Mouse (Mus musculus) forebrain, embryonic 12.5 days (tissue): Measurements from ENCODE around the gene Cyp4a29. TPM values are rescaled to one million over a fixed set of nuclear protein-coding genes. Genes with fewer than 3 reads are reported as not detected.
A peak's percentile ranks its signal among the peaks of the same experiment; 100 is the strongest.
"Not testable (repeated sequence)": the region's sequence is repeated elsewhere in the genome, so short reads cannot be mapped to it uniquely, and the experiment has no call there.

Source experiments
- ATAC-seq: fragments of 200-750 bp; cut with Nextera tagmentation; 2 replicates; pipeline ENCODE4 v1.8.0; 2017; ENCODE audit warnings: moderate TSS enrichment; ENCODE audit not compliant: low FRiP score
- H3K27ac ChIP-seq: fragments of 300-500 bp; sonication (generic); 2 replicates; pipeline ENCODE4 v1.5.1; 2016; ENCODE audit warnings: mild to moderate bottlenecking
- H3K27me3 ChIP-seq: fragments of 300-500 bp; sonication (generic); 2 replicates; pipeline ENCODE4 v1.6.1; 2016; ENCODE audit warnings: mild to moderate bottlenecking
- H3K36me3 ChIP-seq: fragments of 300-500 bp; sonication (generic); replicated peaks from 2 replicates; pipeline ENCODE4 v1.6.1; 2016; ENCODE audit warnings: mild to moderate bottlenecking
- H3K4me1 ChIP-seq: fragments of 300-500 bp; sonication (generic); 2 replicates; pipeline ENCODE4 v1.6.1; 2016
- H3K4me2 ChIP-seq: fragments of 300-500 bp; sonication (generic); 2 replicates; pipeline ENCODE4 v1.6.1; 2016; ENCODE audit warnings: mild to moderate bottlenecking, moderate library complexity
- H3K4me3 ChIP-seq: fragments of 300-500 bp; sonication (generic); replicated peaks from 2 replicates; pipeline ENCODE4 v1.5.1; 2016; ENCODE audit warnings: mild to moderate bottlenecking
- H3K9ac ChIP-seq: fragments of 300-500 bp; sonication (generic); 2 replicates; pipeline ENCODE4 v1.6.1; 2016; ENCODE audit warnings: mild to moderate bottlenecking
- H3K9me3 ChIP-seq: fragments of 300-500 bp; sonication (generic); 2 replicates; pipeline ENCODE4 v1.6.1; 2016
- WGBS: fragments of 180-500 bp; shearing (Covaris S2); methylation state at CpG from one replicate; pipeline ENCODE4 v1.1.7; 2016; 5-methylcytosine and 5-hydroxymethylcytosine counted together
- polyA plus RNA-seq: library from polyadenylated mRNA; unstranded; fragments of >200 nt; fragmentation: Nextera tagmentation; extraction: Ambion mirVana; gene quantifications from 2 replicates; pipeline ENCODE4 v1.2.1, GENCODE M21; 2016

Cyp4a29 gene
- polyA plus RNA-seq, result not detected in 2 replicates

GRCm38 (mm10) chr4:115241784-115242183 lies at the start of gene Cyp4a29:
Gene Cyp4a29, plus strand, starts transcription at chr4:115242084.
- ATAC-seq, result no peak
- no peak within 1 kb of the TSS for H3K9ac ChIP-seq
- no peaks in the 10 kb centered on the region for H3K4me1 ChIP-seq

DNA sequence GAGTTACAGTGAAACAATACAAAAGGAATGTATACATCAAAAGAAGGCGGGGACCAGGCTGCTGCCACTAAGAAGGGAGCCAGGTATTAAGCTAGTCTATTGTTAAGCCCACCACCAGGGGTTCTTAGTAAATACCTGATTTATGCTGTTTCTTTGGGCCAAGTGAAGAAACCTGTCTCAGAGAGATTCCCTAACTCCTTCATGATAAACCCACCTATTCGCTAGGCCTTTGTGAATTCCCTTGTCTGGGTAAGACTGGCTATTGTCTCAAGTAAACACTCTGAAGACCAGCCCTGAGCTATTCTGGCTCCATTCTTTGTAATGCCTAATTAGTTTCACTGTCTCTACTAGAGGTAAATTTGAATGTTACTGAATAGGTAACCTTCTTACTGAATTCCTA lies 9.0 kb upstream of the Cyp4a29 start:
- H3K4me2 ChIP-seq, H3K27me3 ChIP-seq, H3K4me1 ChIP-seq, H3K9ac ChIP-seq, H3K4me3 ChIP-seq, ATAC-seq, H3K9me3 ChIP-seq, H3K27ac ChIP-seq, H3K36me3 ChIP-seq: not testable (repeated sequence)
- WGBS, result 86% methylated on average over 2 of the region's 2 CpGs

More at GRCm38 (mm10) chr4:115241784-115242183, at the start of gene Cyp4a29:
- Histone ChIP-seq H3K4me3 (no peak within 1 kb of the TSS), H3K4me2 (no peak within 1 kb of the TSS), H3K9me3 (no peaks in the 10 kb centered on the region), H3K36me3 (no peaks in the 10 kb centered on the region), H3K27me3 (no peaks in the 10 kb centered on the region), H3K27ac (no peak within 1 kb of the TSS)
- 81% methylated on average over 3 of the region's 3 CpGs for WGBS

- H3K36me3 ChIP-seq, result no peaks in the 10 kb centered on the region
- ATAC-seq, result no peak
- peaks cover 2% of the 10 kb centered on the region; the same call in 1 of the 2 replicates for H3K9me3 ChIP-seq
- H3K4me3 ChIP-seq, result no peak overlapping the region
- no peaks in the 10 kb centered on the region for H3K27me3 ChIP-seq
- H3K4me2 ChIP-seq, result no peak overlapping the region
- no peak overlapping the region for H3K27ac ChIP-seq
- 80% methylated on average over 1 of the region's 1 CpGs for WGBS
- no peaks in the 10 kb centered on the region for H3K4me1 ChIP-seq
- H3K9ac ChIP-seq, result no peak overlapping the region
Observed at GRCm38 (mm10) chr4:115236462-115237096, 5.3 kb upstream of the Cyp4a29 start.

- not testable (repeated sequence) for H3K9me3 ChIP-seq, H3K27ac ChIP-seq, ATAC-seq, H3K9ac ChIP-seq, H3K4me1 ChIP-seq, H3K4me3 ChIP-seq, H3K4me2 ChIP-seq, H3K27me3 ChIP-seq, H3K36me3 ChIP-seq
- 89% methylated on average over 3 of the region's 4 CpGs for WGBS
Observed at GRCm38 (mm10) chr4:115264687-115265569, 23.0 kb downstream of the Cyp4a29 start.

DNA sequence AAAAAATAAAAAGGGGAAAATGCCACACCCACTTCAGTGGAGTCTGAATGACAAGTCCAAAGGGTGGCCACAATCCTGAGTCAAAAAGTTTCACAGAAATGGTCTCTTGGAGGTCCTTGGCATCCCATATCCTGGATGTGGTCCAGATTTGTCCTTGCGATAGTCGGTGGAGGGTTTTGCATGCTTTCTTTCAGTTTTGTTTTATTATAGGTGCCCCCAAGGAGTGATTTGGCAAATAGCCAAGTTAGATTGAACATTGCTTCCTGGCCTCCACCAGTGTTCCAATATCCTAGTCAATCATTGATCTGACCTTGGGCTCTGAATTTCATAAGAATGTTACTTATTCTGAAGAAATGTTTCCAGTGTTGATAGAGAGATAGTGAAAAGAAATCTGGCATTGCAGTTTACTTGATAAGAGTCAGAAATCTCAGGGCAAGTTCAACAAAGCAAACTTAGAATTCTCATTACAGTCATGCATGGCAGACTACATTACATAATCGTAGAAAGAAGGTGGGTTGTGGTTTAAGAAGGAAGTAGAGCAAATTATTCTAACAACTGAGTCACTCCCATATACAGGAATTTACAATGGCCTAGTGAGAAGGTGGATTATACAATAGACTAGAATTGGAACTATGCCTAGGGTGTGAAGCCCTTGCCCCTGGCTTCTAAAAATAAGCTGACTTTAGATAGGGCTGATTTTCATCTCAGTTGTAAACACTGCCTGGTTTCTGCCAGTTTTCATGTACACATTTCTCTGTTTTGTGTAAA lies 36.5 kb downstream of the Cyp4a29 start:
- H3K27me3 ChIP-seq, H3K36me3 ChIP-seq, H3K9me3 ChIP-seq, H3K4me1 ChIP-seq, H3K9ac ChIP-seq, ATAC-seq, H3K4me3 ChIP-seq, H3K27ac ChIP-seq, H3K4me2 ChIP-seq: not testable (repeated sequence)
- 96% methylated on average over 2 of the region's 3 CpGs for WGBS

- H3K4me3 ChIP-seq, result peak overlapping the region; percentile 38
- no peaks in the 10 kb centered on the region for H3K27me3 ChIP-seq
- H3K27ac ChIP-seq, result no peak overlapping the region
- H3K4me2 ChIP-seq, result peak overlapping the region; percentile 63
- H3K4me1 ChIP-seq, result peaks cover 6% of the 10 kb centered on the region
- no peak for ATAC-seq
- no peaks in the 10 kb centered on the region for H3K9me3 ChIP-seq
- 0 out of 2 replicates have a peak overlapping the region, but pooled peaks have one; percentile 27 for H3K9ac ChIP-seq
- H3K36me3 ChIP-seq, result no peaks in the 10 kb centered on the region
Observed at GRCm38 (mm10) chr4:115280342-115280741, 38.5 kb downstream of the Cyp4a29 start.

DNA sequence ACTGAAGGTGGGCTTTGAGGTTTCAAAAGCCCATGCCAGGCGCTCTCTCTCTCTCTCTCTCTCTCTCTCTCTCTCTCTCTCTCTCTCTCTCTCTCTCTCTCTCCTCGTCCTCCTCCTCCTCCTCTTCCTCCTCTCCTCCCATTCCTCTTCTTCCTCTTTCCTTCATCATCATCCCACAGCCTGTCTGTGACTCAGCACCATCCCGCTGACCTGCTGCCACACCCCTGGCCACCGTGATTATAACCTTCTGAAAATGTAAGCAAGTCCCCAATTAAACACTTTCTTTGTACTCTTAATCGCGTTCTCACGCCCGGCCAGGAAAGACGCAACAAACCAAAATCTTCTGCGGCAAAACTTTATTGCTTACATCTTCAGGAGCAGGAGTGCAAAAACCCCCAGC lies 38.9 kb downstream of the Cyp4a29 start:
- not testable (repeated sequence) for H3K4me1 ChIP-seq, H3K27ac ChIP-seq, H3K36me3 ChIP-seq, H3K27me3 ChIP-seq, H3K9me3 ChIP-seq
- 0 out of 2 replicates have a peak, but pooled peaks have one; percentile 69 for ATAC-seq
- WGBS, result 10% methylated on average over 10 of the region's 10 CpGs
- peak overlapping the region; percentile 38 for H3K4me3 ChIP-seq
- peak overlapping the region; percentile 27; the same call in 1 of the 2 replicates for H3K9ac ChIP-seq
- peak overlapping the region; percentile 63 for H3K4me2 ChIP-seq

DNA sequence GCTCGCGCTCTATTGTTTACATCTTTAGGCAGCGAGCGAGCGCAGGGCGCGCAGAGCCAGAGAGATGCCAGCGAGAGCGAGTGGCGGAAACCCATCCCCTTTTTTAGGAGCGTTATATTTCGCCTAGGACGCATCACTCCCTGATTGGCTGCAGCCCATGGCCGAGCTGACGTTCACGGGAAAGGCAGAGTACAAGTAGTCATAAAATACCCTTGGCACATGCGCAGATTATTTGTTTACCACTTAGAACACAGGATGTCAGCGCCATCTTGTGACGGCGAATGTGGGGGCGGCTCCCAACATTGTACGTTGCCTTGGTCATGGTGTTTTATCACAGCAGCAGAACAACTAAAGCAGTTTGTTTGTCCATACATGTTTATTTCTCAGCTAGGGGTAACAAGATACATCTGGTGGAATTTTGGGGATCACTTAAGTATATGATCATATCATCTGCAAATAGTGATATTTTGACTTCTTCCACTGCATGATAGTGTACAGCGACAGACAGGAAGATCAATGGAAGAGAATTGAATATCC lies 39.4 kb downstream of the Cyp4a29 start:
- not testable (repeated sequence) for H3K36me3 ChIP-seq, H3K9me3 ChIP-seq, H3K9ac ChIP-seq, H3K4me1 ChIP-seq, H3K27me3 ChIP-seq, H3K27ac ChIP-seq
- peak; percentile 78 for ATAC-seq
- Histone ChIP-seq H3K4me2 (peak overlapping the region; percentile 63), H3K4me3 (peak overlapping the region; percentile 38)
- 12% methylated on average over 20 of the region's 23 CpGs for WGBS

GRCm38 (mm10) chr4:115298746-115299145 lies 56.9 kb downstream of the Cyp4a29 start, which contains the start of gene Cyp4a12a:
Gene Cyp4a12a, plus strand, starts transcription at chr4:115299046.
- H3K27ac ChIP-seq, H3K36me3 ChIP-seq, H3K9me3 ChIP-seq, H3K4me1 ChIP-seq, H3K4me2 ChIP-seq, H3K9ac ChIP-seq, H3K4me3 ChIP-seq, H3K27me3 ChIP-seq, ATAC-seq: not testable (repeated sequence)

Other genes starting within 250 kb of the Cyp4a29 start
- 20.7 and 21.0 TPM in 2 replicates for gene Stil, start 241.9 kb upstream of the Cyp4a29 start, polyA plus RNA-seq
- 1.6 and 2.8 TPM in 2 replicates for gene Tal1, start 185.7 kb upstream of the Cyp4a29 start, polyA plus RNA-seq
- gene Pdzk1ip1, start 153.4 kb upstream of the Cyp4a29 start, polyA plus RNA-seq, result 8.2 and 9.7 TPM in 2 replicates
- gene Cyp4x1, start 107.8 kb upstream of the Cyp4a29 start, polyA plus RNA-seq, result 0.83 and 1.1 TPM in 2 replicates
- not detected in 2 replicates for gene Cyp4a12a, start 57.0 kb downstream of the Cyp4a29 start, polyA plus RNA-seq
- gene Cyp4a12b, start 169.5 kb downstream of the Cyp4a29 start, polyA plus RNA-seq, result not detected in 2 replicates
- gene Cyp4a30b, start 210.5 kb downstream of the Cyp4a29 start, polyA plus RNA-seq, result not detected in 2 replicates